Mouse (Mus musculus): ENCODE results near the gene Pepd. TPM values are rescaled to one million over a fixed set of nuclear protein-coding genes. Genes with fewer than 3 reads are reported as not detected.
"Not testable (repeated sequence)": the region's sequence is repeated elsewhere in the genome, so short reads cannot be mapped to it uniquely, and the experiment has no call there.

The Pepd gene
- total RNA-seq, 1 experiment from 2014 or later, result 53.9 TPM

DNA sequence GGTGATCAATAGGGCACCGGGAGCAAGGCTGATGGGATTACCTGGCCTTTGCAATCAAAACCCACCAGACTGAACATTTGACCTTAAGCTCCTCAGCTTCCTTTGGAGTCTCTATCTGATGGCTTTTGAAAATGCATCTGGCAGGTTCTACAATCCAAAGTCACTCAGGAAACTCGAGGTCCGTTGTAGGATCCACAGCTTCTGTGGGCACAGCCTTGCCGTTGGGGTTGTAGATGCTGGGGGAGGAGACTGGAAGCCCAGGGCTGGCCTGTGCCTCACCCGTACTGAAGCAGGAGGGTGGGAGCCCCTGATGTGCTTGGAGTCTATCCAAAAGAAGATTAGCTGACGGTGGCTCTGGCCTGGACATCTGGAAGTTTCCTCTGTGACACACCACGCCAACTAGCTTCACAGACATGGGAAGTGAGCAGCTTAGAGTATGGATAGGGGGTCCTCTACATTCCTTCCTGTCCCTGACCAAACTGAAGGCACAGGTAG is 18.1 kb downstream of the Pepd start:
- DNase-seq, result no peak

- no peak for DNase-seq
Observed at GRCm38 (mm10) chr7:34932631-34933030, 20.5 kb downstream of the Pepd start.

DNA sequence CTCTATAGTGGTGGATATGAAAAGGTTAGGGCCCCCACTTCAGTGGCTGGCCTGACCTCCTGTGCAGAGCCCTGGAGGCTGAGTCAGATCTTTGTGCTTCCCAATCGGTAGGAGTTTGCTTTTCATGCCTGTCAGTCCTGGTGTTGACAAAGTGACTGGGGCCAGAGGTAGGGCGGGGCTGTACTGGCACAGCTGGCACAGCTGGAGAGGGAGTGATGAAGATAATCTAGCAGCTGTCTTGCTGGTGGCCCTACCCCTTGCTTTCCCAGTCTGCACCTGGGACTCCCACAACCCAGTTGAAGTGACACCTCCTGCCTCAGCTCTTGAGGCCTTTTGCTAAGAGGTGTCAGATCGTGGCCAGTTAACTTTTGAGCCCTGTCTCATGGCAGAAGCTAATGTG is 21.0 kb downstream of the Pepd start:
- DNase-seq, result no peak

DNA sequence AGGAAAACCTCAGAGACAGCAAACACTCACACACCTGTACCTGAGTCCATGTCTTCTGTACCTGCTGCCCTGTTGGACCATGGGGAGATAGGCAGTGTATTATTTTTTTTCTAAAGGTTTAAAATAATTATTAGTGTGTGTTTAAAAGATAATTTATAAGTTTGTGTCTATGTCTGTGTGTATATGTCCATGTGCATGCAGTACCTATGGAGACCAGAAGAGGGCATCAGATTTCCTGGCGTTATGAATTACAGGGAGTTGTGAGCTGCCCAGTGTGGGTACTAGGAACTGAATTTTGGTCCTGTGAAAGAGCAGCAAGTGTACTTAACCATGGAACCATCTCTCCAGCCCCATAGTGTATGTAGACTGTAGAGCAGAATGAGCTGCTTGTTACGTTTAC is 24.2 kb downstream of the Pepd start:
- no peak for DNase-seq

GRCm38 (mm10) chr7:34938636-34939261 is 26.6 kb downstream of the Pepd start:
- DNase-seq, result no peak

DNA sequence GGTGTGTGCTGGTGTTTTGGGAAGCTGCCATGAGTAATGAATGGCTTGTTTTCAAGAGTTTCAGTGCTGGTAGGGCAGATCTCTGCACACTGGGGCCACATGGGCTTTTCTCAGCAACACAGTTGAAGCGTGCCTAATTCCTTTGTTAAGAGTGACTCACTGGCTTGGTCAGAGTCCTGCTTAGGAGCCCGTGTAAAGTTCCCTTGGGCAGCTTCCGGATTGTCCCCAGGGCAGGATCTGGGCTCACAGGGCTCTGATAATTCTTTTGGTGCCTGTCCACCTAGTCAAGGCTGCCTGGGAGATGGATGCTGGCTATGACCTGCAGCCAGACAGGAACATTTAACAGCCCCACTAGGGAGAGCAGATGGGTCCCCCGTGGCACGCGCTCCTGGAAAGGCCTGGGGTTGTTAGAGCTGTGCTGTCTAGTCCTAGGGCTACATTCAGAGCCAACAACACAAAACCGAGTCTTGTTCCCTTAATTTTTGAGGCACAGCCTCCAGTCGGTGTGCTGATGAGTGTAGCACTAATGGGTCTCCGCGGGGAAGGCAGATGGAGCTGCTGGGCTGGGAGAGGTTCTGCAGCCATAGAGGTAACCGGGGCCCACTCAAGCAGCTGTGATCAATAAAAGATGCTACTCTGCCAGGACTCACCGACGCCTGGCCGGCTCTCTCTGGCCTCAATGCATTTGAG is 27.2 kb downstream of the Pepd start:
- peak; percentile 47 for DNase-seq

- DNase-seq, result no peak
Observed at GRCm38 (mm10) chr7:34939952-34940312, 27.8 kb downstream of the Pepd start.

DNA sequence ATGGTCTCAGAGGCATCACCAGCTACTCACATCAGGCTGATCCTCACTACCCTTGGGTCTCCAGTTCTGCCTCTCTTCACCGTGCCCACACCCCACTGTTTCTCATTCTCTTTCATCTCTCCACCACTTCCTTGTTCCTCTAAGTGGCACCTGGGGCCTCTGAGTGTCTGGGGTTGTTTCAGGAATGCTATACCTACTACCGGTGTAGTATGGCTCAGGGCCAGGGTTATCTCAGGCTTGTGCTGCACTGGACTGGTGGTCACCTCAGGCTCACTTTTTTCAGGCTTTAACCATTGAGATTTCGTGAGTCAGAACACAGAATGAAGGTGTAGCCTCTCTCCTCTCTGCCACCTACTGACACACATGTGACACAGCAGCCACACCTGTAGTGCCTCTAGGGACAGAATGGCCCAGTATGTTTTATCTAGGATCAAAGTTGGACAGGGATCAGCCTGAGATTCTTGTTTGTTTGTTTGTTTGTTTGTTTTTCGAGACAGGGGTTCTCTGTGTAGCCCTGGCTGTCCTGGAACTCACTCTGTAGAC is 31.5 kb downstream of the Pepd start:
- no peak for DNase-seq

DNA sequence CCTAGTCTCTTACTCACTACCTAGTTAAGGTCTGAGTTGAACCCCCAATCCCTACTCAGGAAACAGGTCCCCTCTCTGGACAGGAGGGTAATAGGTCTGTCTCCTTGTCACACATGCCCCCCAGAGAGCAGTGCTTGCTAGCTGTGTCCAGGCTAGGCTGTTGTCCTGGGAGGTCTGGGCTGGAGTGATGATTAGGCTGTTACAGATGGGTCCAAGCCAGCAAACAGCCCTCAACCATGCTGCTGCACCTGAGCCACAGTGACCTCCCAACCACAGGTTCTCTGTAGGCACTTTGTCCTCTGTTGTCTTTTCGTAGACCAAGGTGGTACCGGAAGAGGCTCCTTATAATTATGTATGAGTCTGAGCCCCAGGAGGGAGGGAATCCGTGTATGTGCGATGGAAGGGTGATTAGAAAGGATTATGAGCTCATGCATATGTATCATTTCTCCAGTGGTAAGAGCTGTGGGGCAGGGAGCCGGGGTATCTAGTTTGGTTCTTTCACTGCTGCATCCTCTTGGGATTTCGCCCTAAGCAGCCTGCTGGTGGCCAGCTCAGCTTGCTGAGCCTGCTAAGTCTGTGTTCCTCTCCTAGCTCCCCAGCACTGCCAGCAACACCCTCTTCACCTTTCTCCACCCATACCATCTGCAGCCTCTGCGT is 34.2 kb downstream of the Pepd start:
- no peak for DNase-seq

GRCm38 (mm10) chr7:34954548-34954947 is 42.4 kb downstream of the Pepd start:
- no peak for DNase-seq

GRCm38 (mm10) chr7:34955295-34955694 is 43.1 kb downstream of the Pepd start:
- peak; percentile 25 for DNase-seq

DNA sequence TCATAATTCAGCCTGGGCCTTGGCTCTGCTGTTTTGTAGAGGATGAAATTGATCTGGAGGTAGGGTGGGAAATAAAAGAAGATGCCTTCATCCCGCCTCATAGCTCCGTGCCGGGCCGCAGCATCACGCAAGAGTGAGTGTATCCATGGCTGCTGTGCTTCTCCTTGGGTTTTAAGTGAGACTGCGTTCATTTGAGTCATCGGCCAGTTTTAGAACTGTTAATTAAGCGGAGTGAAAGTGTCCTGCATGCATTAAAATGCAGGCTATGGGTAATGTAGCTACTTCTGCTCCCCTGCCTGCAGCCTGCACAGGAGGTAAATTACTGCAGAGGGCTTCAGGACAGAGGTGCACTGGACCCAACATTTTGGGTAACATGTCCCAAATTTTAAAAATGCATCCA is 45.0 kb downstream of the Pepd start:
- no peak for DNase-seq

DNA sequence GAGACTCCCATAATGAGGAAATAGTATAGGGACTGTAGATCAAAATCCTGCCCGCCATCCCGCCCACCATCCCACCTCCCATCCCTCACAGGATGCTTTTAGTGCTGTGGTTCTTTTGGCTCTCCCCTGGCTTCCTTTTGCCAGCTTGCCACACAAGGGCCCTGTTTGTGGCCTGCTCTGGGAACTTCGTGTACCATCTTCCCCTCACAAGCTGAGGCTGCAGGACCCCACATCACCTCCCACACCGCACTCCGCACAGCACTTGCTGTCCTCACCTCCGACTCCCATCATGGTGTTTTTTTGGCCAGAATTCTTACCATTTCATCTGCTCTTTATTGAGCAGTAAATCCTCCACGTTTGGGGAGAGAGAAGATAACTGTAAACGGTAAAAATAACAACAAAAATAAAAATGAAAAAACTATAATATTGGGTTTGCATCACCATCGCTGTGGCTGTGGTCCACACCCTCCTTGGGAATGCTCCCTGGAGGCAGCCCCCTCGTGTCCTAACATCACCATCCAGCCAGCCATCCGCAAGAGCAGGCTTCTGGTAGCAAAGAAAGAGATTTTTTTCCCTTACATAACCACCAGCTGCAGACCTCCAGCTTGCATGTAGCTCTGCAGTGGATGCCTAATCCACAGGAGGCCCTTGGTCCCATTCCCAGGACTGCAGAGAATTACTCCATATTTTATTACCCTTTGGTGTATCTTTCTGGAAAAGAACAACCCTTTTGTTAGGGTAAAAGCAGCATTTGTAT is 51.9 kb downstream of the Pepd start:
- DNase-seq, result no peak

DNA sequence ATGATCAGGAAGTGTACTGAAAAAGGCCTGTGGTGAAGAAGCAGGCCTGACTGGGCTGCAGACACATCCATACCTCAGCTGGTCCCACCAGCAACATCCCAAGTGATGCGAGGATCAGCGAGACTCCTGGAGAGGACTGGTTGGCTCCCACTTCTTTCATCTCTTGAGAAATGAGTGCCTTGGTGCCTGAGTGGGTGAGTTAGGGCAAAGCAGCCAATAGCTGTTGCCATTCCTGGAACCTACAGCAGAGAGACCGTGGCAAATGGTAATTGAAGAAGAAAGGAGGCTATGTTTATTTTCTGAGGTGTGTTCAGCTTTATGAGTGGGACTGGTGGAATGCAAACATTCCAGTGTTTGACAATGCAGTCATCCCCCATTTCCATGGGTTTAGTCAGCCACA is 55.2 kb downstream of the Pepd start:
- DNase-seq, result no peak

DNA sequence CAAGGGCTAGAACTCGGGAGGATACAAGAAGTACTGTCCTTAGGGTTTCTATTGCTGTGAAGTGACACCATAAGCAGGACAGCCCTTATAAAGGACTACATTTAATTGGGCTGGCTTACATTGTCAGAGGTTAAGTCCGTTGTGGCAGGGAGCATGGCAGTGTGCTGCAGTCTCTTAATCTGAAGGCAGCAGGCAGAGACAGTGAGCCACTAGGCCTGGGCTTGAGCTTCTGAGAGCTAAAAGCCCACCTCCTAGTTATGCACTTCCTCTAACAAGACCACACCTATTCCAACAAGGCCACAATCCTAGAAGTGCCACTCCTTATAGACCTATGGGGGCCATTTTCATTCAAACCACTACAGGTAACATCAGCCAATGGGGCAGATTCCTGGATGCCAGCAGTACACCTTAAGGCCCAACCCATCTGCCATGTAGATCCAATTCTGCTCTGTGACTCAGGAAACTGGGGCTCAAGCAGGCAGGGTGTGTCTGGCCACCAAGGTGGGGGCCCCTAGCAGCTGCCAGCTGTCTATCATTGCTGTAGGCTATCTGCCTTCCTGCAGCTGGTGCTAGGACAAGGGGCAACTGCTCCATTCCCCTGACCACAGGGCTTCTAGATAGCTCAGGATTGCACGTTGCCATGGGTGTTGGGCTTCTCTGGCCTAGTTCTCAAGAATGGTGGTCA is 56.7 kb downstream of the Pepd start:
- no peak for DNase-seq

DNA sequence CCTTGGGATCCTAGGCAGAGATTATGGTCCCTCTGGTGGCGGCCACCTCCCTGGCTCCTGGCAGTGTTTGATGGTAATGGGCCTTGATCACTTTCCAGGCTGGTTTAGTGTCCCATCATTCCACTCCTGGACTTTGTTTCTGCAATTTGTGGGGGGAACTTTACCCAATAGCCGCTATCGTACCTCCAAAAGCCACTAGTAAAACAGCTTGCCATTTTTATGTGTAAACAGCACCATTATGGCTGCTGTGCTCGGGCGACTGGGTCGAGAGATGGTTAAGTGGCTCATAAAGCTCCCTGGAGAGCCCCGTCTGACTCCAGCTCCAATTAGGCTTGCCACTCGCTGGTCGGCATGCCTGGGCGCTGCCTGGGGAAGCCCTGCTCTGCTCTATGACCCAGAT is 59.6 kb downstream of the Pepd start:
- no peak for DNase-seq

GRCm38 (mm10) chr7:34972990-34973440 is 60.8 kb downstream of the Pepd start:
- no peak for DNase-seq

DNA sequence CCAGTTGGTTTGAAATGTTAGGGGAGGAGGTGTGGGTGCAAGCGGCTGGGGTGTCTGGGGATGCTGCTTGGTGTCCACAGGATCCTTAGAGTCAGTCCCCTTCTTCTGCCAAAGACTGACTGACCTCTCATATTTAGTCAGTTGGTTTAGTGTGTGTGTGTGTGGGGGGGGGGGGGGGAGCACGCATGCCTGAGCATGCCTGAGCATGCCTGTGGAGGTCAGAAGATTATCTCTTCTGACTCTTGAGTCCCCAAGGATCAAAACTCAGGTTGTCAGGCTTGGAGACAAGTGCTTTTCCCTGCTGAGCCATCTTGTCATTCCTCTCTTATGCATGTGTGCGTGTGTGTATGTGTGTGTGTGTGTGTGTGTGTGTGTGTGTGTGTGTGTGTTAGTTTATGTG is 61.7 kb downstream of the Pepd start:
- DNase-seq, result no peak

DNA sequence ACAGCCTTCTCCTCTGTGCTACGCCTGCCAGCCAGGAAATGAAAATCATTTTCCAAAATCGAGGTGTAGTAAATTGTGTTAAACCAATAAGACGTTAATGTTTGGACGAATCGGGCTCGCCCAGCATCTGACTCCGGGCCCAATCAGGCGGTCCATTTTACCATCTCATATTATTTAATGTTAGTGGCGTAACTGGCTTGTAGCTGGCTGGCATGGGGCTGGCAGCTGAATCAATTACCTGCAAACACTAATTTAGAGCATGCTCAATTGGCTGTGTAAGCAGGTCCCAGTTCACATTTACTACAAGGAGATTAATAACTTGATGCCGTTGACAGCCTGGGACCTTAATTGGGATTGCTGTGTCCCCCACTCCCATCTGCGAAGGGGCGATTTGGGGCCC is 63.7 kb downstream of the Pepd start:
- DNase-seq, result no peak

GRCm38 (mm10) chr7:34977403-34977802 is 65.2 kb downstream of the Pepd start:
- no peak for DNase-seq

DNA sequence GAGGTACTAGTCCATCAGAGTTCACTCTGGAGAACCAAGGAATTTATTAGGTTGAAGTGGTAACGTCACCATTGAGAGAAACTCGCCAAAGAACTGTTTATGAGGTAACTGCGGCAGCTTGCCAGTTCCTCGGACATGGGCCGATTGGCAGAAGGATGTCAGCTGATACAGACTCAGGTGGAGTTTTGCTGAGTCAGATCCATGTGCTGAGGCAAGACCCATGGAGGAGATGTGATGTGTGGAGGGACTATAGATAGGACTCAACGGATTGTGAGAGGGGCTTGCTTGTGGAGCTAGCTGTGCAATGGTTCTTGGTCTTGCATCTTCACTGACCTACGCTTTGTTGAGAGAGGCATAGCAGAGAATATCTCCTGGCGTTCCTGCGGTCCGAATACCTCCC is 69.6 kb downstream of the Pepd start:
- no peak for DNase-seq

GRCm38 (mm10) chr7:34982372-34982771 is 70.2 kb downstream of the Pepd start:
- DNase-seq, result not testable (repeated sequence)
